Mouse (Mus musculus): ENCODE measurements around the gene Abcf1. TPM values are rescaled to one million over a fixed set of nuclear protein-coding genes. Genes with fewer than 3 reads are reported as not detected.

The Abcf1 gene
- polyA plus RNA-seq, 1 experiment from 2014 or later = 58.3 TPM

DNA sequence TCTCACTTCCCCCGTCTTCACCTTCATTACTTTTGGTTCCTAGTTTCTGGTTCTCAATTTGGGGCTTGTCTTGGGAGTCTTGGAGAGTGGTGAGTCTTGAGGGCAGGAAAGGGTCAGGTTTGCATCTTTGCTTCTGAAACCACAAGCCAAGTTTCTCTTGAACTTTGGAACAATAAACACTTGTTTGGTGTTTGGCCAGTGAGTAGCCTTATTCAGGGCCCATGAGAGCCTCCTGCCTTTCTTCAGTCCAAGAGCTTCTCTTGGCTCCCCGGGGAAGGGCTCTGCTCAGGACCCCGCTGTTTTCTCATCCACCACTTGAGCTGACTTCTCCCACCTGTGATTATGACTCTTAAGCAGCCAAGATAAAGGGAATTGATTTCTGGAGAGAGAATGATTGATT lies 47.0 kb downstream of the Abcf1 start:
- peaks cover 5 to 27% of the 10 kb centered on the region in 2 experiments for H3K4me1 ChIP-seq (ENCODE audit: control insufficient read depth in 2 of 2, insufficient read depth in 2 of 2, low read length in 2 of 2)
- WGBS = 85% methylated on average over 3 of the region's 3 CpGs
- no peaks in the 10 kb centered on the region for H3K9me3 ChIP-seq (ENCODE audit: control insufficient read depth, low read length)
- H3K27ac ChIP-seq (replicated peaks in 1 of 2; ENCODE audit: control insufficient read depth in 1 of 2, insufficient read depth in 1 of 2, low read depth in 2 of 2, low read length in 2 of 2) = no peak overlapping the region
- H3K4me3 ChIP-seq (ENCODE audit: control insufficient read depth in 1 of 2, insufficient read depth in 1 of 2, low read depth in 1 of 2, low read length in 2 of 2) = no peak overlapping the region
- no peak overlapping the region for H3K4me2 ChIP-seq (ENCODE audit: low read length)
- peaks cover 48% of the 10 kb centered on the region for H3K36me3 ChIP-seq (ENCODE audit: control insufficient read depth, insufficient read depth, low read length)
- ATAC-seq (ENCODE audit: insufficient number of reproducible peaks, insufficient read depth, low FRiP score, low read depth) = no peak
- no peak overlapping the region for H3K9ac ChIP-seq (ENCODE audit: low read length)
- H3K27me3 ChIP-seq (ENCODE audit: control insufficient read depth, insufficient read depth, low read length) = no peaks in the 10 kb centered on the region

GRCm38 (mm10) chr17:35921710-35922109 lies 47.9 kb downstream of the Abcf1 start:
- ATAC-seq (ENCODE audit: insufficient number of reproducible peaks, insufficient read depth, low FRiP score, low read depth) = no peak
- Histone ChIP-seq H3K4me1 (ENCODE audit: control insufficient read depth in 2 of 2, insufficient read depth in 2 of 2, low read length in 2 of 2) (peaks cover 5 to 27% of the 10 kb centered on the region in 2 experiments), H3K27ac (replicated peaks in 1 of 2; ENCODE audit: control insufficient read depth in 1 of 2, insufficient read depth in 1 of 2, low read depth in 2 of 2, low read length in 2 of 2) (no peak overlapping the region), H3K36me3 (ENCODE audit: control insufficient read depth, insufficient read depth, low read length) (peaks cover 45% of the 10 kb centered on the region), H3K4me2 (ENCODE audit: low read length) (no peak overlapping the region), H3K9ac (ENCODE audit: low read length) (no peak overlapping the region), H3K9me3 (ENCODE audit: control insufficient read depth, low read length) (no peaks in the 10 kb centered on the region), H3K27me3 (ENCODE audit: control insufficient read depth, insufficient read depth, low read length) (no peaks in the 10 kb centered on the region), H3K4me3 (ENCODE audit: control insufficient read depth in 1 of 2, insufficient read depth in 1 of 2, low read depth in 1 of 2, low read length in 2 of 2) (no peak overlapping the region)
- 68% methylated on average over 4 of the region's 4 CpGs for WGBS

DNA sequence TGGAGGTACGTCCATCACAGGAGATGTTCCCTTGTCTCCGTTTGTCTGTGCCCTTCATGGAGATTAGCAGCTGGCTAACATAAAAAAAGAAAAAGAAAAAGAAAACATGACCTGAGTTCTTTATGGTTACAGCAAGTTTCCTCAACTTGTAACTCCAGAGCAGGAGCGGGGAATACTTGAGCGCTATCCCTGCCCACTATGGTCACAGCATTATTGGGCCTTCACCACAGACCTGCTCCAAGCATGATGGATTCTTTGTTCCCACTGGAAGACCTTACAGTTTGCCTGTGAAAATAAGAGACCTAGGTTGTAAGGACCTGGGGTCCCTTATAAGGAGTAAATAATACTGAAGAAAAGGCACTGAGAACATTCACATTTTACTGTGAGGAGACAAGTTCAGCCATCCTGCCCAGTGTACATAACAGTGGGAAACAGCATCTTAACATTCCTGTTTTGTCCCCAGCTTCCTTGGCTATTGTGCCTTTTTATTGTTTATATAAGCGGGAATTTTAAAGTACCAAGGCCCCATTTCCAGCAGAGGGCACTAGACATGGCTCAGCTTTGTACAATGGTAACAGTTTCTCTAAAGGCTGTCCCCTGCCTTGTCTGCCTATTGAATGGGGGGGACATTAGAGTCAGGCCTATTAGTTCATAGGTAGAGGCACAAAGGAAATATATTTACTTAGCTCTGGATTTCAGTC lies 48.5 kb downstream of the Abcf1 start:
- Histone ChIP-seq H3K27me3 (ENCODE audit: control insufficient read depth, insufficient read depth, low read length) (no peaks in the 10 kb centered on the region), H3K4me1 (ENCODE audit: control insufficient read depth in 2 of 2, insufficient read depth in 2 of 2, low read length in 2 of 2) (peaks cover 5 to 27% of the 10 kb centered on the region in 2 experiments), H3K36me3 (ENCODE audit: control insufficient read depth, insufficient read depth, low read length) (peaks cover 38% of the 10 kb centered on the region), H3K9me3 (ENCODE audit: control insufficient read depth, low read length) (no peaks in the 10 kb centered on the region), H3K9ac (ENCODE audit: low read length) (no peak overlapping the region), H3K4me2 (ENCODE audit: low read length) (no peak overlapping the region), H3K4me3 (ENCODE audit: control insufficient read depth in 1 of 2, insufficient read depth in 1 of 2, low read depth in 1 of 2, low read length in 2 of 2) (no peak overlapping the region), H3K27ac (replicated peaks in 1 of 2; ENCODE audit: control insufficient read depth in 1 of 2, insufficient read depth in 1 of 2, low read depth in 2 of 2, low read length in 2 of 2) (peak overlapping the region in 1 of 2 experiments; percentile 96; a peak in 2 of 4 replicates)
- no peak for ATAC-seq (ENCODE audit: insufficient number of reproducible peaks, insufficient read depth, low FRiP score, low read depth)
- WGBS = 72% methylated on average over 5 of the region's 5 CpGs

DNA sequence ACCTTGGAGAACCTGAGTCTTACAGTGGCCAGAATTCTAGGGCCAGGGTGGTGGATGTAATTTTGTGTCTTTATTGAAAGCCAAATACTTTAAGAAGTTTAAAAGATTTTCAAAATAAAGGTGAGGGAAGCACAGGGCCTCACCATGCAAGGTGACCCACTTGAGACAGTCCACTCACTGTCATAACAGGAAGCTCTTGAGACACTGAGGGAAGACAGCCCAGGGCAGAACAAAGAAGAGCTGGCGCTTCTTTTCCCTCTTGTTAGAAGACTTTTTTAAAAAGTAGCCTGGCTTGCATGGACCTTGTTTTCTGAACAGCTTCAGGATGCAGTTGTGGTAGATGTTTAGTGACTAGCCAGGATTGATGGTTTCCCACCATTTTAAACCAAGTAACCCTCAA lies 49.2 kb downstream of the Abcf1 start:
- H3K9ac ChIP-seq (ENCODE audit: low read length) = peak overlapping the region; percentile 64
- peaks cover 31% of the 10 kb centered on the region for H3K36me3 ChIP-seq (ENCODE audit: control insufficient read depth, insufficient read depth, low read length)
- H3K4me1 ChIP-seq (ENCODE audit: control insufficient read depth in 2 of 2, insufficient read depth in 2 of 2, low read length in 2 of 2) = peaks cover 6 to 29% of the 10 kb centered on the region in 2 experiments
- WGBS = 50% methylated on average over 1 of the region's 1 CpGs
- no peak overlapping the region for H3K4me3 ChIP-seq (ENCODE audit: control insufficient read depth in 1 of 2, insufficient read depth in 1 of 2, low read depth in 1 of 2, low read length in 2 of 2)
- no peak for ATAC-seq (ENCODE audit: insufficient number of reproducible peaks, insufficient read depth, low FRiP score, low read depth)
- peak overlapping the region; percentile 96 to 100 for H3K27ac ChIP-seq (replicated peaks in 1 of 2; ENCODE audit: control insufficient read depth in 1 of 2, insufficient read depth in 1 of 2, low read depth in 2 of 2, low read length in 2 of 2)
- H3K4me2 ChIP-seq (ENCODE audit: low read length) = peak overlapping the region; percentile 88; the same call in 1 of the 2 replicates
- no peaks in the 10 kb centered on the region for H3K27me3 ChIP-seq (ENCODE audit: control insufficient read depth, insufficient read depth, low read length)
- H3K9me3 ChIP-seq (ENCODE audit: control insufficient read depth, low read length) = no peaks in the 10 kb centered on the region

DNA sequence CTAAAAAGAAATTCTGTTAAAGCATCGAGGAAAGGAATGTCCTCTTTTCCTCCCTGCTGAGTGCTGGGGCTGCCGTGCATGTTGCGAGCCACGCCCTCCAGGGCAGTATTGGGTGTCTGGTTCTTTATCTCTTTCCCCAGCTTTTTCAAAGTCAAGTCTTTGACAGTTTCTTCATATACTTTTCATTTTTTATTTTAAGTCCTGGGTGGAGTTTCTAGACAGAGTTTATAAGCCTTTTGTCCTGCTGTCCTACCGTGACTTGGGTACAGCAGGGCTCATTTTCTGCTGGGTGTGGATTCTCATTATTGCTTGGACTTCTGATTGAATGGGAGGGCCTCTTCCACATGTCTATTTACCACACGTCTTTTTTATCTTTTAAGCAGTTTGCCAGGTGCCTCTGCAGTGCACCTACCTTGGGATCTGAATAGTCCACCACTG lies 49.7 kb downstream of the Abcf1 start:
- Histone ChIP-seq H3K4me1 (ENCODE audit: control insufficient read depth in 2 of 2, insufficient read depth in 2 of 2, low read length in 2 of 2) (peaks cover 6 to 34% of the 10 kb centered on the region in 2 experiments), H3K4me3 (ENCODE audit: control insufficient read depth in 1 of 2, insufficient read depth in 1 of 2, low read depth in 1 of 2, low read length in 2 of 2) (0 out of 4 replicates have a peak overlapping the region, but pooled peaks of 1 of the 2 experiments have one; percentile 75), H3K36me3 (ENCODE audit: control insufficient read depth, insufficient read depth, low read length) (peaks cover 26% of the 10 kb centered on the region), H3K4me2 (ENCODE audit: low read length) (peak overlapping the region; percentile 88), H3K27me3 (ENCODE audit: control insufficient read depth, insufficient read depth, low read length) (no peaks in the 10 kb centered on the region), H3K9ac (ENCODE audit: low read length) (peak overlapping the region; percentile 64), H3K9me3 (ENCODE audit: control insufficient read depth, low read length) (no peaks in the 10 kb centered on the region), H3K27ac (replicated peaks in 1 of 2; ENCODE audit: control insufficient read depth in 1 of 2, insufficient read depth in 1 of 2, low read depth in 2 of 2, low read length in 2 of 2) (peak overlapping the region; percentile 96 to 100)
- WGBS = 40% methylated on average over 6 of the region's 6 CpGs
- no peak for ATAC-seq (ENCODE audit: insufficient number of reproducible peaks, insufficient read depth, low FRiP score, low read depth)

- peak overlapping the region; percentile 96 to 100 for H3K27ac ChIP-seq (replicated peaks in 1 of 2; ENCODE audit: control insufficient read depth in 1 of 2, insufficient read depth in 1 of 2, low read depth in 2 of 2, low read length in 2 of 2)
- peak overlapping the region; percentile 88 for H3K4me2 ChIP-seq (ENCODE audit: low read length)
- WGBS = 9% methylated on average over 7 of the region's 7 CpGs
- peaks cover 24% of the 10 kb centered on the region for H3K36me3 ChIP-seq (ENCODE audit: control insufficient read depth, insufficient read depth, low read length)
- ATAC-seq (ENCODE audit: insufficient number of reproducible peaks, insufficient read depth, low FRiP score, low read depth) = peak; percentile 28
- H3K27me3 ChIP-seq (ENCODE audit: control insufficient read depth, insufficient read depth, low read length) = no peaks in the 10 kb centered on the region
- H3K4me1 ChIP-seq (ENCODE audit: control insufficient read depth in 2 of 2, insufficient read depth in 2 of 2, low read length in 2 of 2) = peaks cover 6 to 36% of the 10 kb centered on the region in 2 experiments
- peak overlapping the region; percentile 97 for H3K9ac ChIP-seq (ENCODE audit: low read length)
- peak overlapping the region; percentile 66 to 75 for H3K4me3 ChIP-seq (ENCODE audit: control insufficient read depth in 1 of 2, insufficient read depth in 1 of 2, low read depth in 1 of 2, low read length in 2 of 2)
- no peaks in the 10 kb centered on the region for H3K9me3 ChIP-seq (ENCODE audit: control insufficient read depth, low read length)
Observed at GRCm38 (mm10) chr17:35919060-35919715, 50.4 kb downstream of the Abcf1 start.

DNA sequence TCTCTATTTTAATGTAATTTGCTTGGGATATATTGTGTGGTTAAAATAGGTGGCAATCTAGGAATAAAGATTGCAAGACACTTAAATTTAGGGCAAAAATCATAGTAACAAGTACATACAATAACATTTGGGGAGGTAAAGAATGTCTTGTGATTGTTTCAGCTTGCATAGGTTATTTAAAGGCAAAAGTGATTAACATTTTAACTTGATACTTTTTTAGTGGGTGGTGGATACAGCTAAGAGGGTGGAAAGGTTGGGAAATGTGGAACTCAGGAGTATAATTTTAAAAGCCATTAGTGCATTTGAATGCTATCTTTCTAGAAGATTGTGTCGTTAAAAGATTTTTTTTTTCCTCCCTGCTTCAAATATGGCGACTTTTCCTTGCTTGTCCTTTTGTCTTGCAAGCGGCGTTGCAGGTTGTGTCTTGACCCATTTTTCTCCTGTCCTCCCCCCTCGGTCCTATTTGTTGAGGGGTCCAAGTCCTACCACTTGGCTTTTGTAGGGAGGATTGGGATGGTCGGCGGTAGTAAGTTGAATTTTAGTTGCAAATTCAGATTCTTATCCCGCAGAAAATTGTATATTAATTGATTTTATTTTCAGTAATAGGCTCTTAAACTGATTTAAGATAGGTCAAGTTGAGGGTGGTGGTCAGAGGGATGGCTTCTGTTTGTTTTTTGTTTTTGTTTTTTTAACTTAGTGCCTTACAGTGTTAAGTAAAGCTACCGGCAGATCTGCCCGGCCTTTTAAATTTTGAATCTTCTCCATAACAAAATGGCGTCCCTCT lies 51.1 kb downstream of the Abcf1 start:
- H3K4me1 ChIP-seq (ENCODE audit: control insufficient read depth in 2 of 2, insufficient read depth in 2 of 2, low read length in 2 of 2) = peaks cover 6 to 36% of the 10 kb centered on the region in 2 experiments
- peak overlapping the region; percentile 96 to 100 for H3K27ac ChIP-seq (replicated peaks in 1 of 2; ENCODE audit: control insufficient read depth in 1 of 2, insufficient read depth in 1 of 2, low read depth in 2 of 2, low read length in 2 of 2)
- peak overlapping the region; percentile 75 to 91 for H3K4me3 ChIP-seq (ENCODE audit: control insufficient read depth in 1 of 2, insufficient read depth in 1 of 2, low read depth in 1 of 2, low read length in 2 of 2)
- peaks cover 24% of the 10 kb centered on the region for H3K36me3 ChIP-seq (ENCODE audit: control insufficient read depth, insufficient read depth, low read length)
- peak overlapping the region; percentile 88 for H3K4me2 ChIP-seq (ENCODE audit: low read length)
- H3K9ac ChIP-seq (ENCODE audit: low read length) = peak overlapping the region; percentile 97
- ATAC-seq (ENCODE audit: insufficient number of reproducible peaks, insufficient read depth, low FRiP score, low read depth) = no peak
- WGBS = under 1% methylated on average over 11 of the region's 11 CpGs
- H3K9me3 ChIP-seq (ENCODE audit: control insufficient read depth, low read length) = no peaks in the 10 kb centered on the region
- no peaks in the 10 kb centered on the region for H3K27me3 ChIP-seq (ENCODE audit: control insufficient read depth, insufficient read depth, low read length)
